Mouse (Mus musculus) stomach, postnatal 0 days (tissue): ENCODE results near the gene Pogk.

Source experiments
- CTCF ChIP-seq: IDR thresholded peaks from 2 replicates; pipeline ENCODE4 v1.5.1; 2016; ENCODE audit warnings: antibody characterized with exemption, low read depth, mild to moderate bottlenecking, moderate library complexity
- EP300 ChIP-seq: optimal IDR thresholded peaks from 2 replicates; pipeline ENCODE3; 2016; ENCODE audit warnings: antibody characterized with exemption

DNA sequence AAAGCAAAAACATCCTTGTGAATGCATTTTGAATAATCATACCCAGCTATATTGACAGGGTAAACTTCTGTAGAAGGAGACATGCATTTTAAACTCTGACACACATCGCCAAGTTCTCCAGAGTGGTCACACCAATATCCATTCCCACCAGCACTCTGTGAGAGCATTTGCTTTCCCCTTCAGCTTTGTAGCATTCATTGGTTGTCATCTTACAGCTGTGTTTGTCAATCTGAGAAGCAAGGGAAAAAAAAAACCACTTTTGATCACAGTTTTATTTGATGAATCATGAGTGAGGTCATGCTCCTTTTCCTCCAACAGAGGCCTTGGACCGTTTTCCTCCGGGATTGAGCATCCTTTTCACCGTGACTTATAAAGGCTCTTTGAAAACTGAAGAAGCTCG, 66.1 kb downstream of the Pogk start:
- TF ChIP-seq EP300, result no peak
- TF ChIP-seq CTCF, result no peak
